Mouse (Mus musculus) 3134 (cell line): ENCODE data around the gene Atp8b4.
A peak's percentile ranks its signal among the peaks of the same experiment; 100 is the strongest.

Source experiments
- DNase-seq: peaks from one replicate; pipeline ENCODE4 v3.0.0-alpha.2; 2011; ENCODE audit warnings: low spot score; ENCODE audit not compliant: insufficient read length; ENCODE audit errors: extremely low read depth

The Atp8b4 gene

GRCm38 (mm10) chr2:126309994-126310393 lies 190.5 kb downstream of the Atp8b4 start:
- peak; percentile 72 for DNase-seq

DNA sequence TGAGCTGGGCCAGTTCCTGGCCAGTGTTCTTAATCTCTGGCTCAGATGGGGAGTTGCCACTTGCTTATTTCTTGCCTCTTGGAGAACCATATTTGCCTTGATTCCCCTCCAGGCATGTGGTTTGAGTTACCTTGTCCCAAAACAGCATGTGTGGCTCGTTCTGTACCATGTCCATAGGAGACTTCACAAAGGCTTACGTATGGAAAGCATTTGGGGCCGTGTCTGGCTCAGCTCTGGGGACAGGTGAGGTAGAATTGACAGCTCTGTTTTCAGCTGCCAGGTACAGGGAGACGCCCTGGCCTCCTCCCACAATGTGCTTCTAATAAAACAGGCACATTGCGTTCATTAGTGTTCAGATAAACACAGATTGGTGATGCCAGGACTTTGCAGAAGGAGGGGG lies 195.9 kb downstream of the Atp8b4 start:
- no peak for DNase-seq

DNA sequence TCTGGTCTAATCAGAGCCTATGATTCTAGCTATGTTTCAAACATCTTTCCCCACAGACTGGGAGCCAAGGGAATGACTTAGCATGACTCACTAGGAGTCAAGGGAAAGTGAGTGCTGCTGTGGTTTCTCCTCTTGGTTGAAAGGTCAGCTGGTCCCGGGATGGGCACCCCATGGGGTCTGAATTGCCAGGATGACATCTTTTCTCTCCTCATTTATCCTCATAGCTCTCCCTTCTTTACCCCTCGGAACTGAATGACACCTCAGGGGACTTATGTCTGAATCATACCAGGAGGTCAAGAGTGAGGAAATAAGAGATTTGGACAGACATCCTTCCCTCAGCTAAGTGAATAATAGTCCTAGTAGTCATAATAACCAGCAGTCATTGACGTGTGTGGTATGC lies 197.2 kb downstream of the Atp8b4 start:
- DNase-seq: peak; percentile 88

GRCm38 (mm10) chr2:126302381-126302780 lies 198.1 kb downstream of the Atp8b4 start:
- no peak for DNase-seq

- no peak for DNase-seq
These were observed 209.8 kb downstream of the Atp8b4 start for GRCm38 (mm10) chr2:126290702-126291101.

DNA sequence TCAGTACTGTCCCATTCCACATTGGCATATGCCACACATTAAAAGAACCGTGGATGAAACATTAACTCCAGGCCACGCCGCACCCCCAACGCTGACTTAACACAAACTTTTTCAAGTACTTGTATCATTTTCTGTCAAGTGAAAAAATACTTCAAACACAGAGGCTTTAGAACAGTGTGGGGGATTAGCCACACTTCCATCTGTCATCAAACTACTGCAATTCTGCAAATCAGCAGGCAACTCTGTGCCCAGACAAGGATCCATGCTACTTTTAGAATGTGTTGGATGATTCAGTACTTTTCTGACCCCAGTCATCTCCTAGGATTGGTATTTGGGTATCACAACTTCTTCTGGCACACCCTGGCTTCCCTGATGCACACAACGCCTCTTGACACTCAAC lies 212.5 kb downstream of the Atp8b4 start:
- no peak for DNase-seq

- no peak for DNase-seq
These were observed 214.1 kb downstream of the Atp8b4 start for GRCm38 (mm10) chr2:126286420-126286819.

GRCm38 (mm10) chr2:126284071-126284470 lies 216.4 kb downstream of the Atp8b4 start:
- no peak for DNase-seq

DNA sequence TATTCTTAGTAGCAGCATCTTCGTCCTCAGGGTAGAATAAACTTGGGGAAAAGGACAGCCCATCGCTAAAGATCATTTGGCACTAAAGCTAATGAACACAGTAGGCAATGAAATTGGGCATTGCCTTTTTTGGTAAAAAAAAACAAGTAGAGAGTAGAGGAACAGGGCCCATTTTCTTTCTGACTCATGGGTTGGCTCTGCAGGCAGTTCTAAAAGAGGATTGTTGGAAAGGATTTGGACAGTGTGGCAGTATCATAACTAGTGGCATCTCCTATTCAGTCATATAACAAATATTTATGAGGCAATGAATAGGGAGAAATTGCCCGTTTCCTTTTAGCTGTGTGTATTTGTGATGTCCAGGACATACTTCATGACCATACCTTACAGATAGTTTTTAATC lies 217.4 kb downstream of the Atp8b4 start:
- DNase-seq: no peak

DNA sequence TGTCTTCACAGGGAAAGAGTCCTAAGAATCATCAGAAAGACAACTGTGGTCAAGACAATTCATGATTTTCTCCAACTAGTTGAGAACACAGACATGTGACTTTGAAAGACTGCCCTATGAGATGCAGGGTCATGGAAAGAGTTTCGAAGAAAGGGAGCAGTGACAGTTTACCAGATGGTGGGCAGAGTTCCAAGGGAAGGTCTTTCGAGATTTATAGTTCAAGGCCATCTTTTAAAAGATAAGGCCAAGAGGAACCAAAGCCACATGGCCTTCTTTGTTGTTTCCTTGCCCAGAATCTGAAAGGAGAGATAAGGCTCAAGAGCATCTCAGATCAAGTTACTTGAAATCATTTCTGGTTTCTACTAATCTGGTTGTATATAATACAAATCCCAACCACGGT lies 225.0 kb downstream of the Atp8b4 start:
- no peak for DNase-seq

DNA sequence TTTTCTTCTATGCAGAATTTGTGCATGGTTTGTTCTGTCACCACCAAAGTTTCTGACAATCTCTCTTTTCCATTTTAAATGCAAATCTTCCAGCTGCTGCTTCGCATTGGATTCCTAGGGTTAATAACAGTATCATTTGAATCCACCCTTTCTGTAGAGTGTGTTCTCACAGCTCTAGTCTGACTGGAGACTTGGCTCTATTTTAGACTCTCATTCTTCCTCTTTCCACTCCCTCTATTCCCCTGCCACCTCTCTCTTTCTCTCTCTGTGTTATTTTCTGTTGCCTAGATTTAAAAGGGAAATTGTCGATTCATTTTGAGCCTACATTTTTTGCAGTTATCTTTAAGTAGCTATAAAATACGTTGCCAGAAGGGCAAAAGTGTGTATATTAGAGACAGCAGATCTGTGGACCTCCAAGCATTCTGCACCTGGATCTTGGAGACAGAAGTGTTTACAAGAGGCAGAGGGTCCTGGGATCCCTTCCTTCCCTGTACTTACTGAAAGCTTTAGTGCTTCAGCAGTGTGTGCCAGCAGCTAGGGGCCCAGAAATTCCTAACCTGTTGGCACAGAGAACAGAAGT lies 225.6 kb downstream of the Atp8b4 start:
- no peak for DNase-seq

- no peak for DNase-seq
These were observed 226.2 kb downstream of the Atp8b4 start for GRCm38 (mm10) chr2:126274311-126274710.
